Mouse (Mus musculus) megakaryocyte, embryonic 14.5 days (primary cell): ENCODE measurements around the gene Ehf.

ENCODE experiments used
- FLI1 ChIP-seq: IDR thresholded peaks from 2 replicates; pipeline ENCODE4 v1.6.1; 2012; ENCODE audit warnings: low read length, inconsistent platforms, mixed read lengths
- GATA1 ChIP-seq: IDR thresholded peaks from 3 replicates; pipeline ENCODE4 v1.6.1; 2012; ENCODE audit warnings: mixed read lengths, low read length, inconsistent platforms, borderline replicate concordance

DNA sequence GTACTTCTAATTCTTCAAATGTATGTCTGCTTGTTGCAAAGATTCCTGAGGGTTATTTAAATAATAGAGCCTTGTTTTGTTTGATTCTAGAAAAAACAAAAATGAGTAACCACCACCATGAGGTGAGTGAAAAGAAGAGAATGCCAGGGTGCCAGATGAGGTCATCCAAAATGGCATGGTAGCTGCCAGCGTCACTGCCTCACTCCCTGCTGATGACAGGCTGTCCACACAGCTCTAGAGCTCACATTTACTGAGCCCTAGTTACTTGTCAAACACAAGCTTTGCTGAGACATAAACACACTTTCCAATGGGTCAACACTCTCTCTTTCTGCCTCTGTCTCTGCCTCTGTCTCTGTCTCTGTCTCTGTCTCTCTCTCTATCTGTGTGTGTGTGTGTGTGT is 25.3 kb downstream of the Ehf start:
- TF ChIP-seq GATA1 (no peak), FLI1 (no peak)
